Mouse (Mus musculus): ENCODE results near the gene Elovl3. TPM values are rescaled to one million over a fixed set of nuclear protein-coding genes. Genes with fewer than 3 reads are reported as not detected.
"Not testable (repeated sequence)": the region's sequence is repeated elsewhere in the genome, so short reads cannot be mapped to it uniquely, and the experiment has no call there.

The Elovl3 gene
- total RNA-seq, 4 experiments from 2014 or later, result not detected

GRCm38 (mm10) chr19:46135789-46136638, 4.3 kb downstream of the Elovl3 start:
- DNase-seq (ENCODE audit: low spot score in 2 of 2), result peak; percentile 67 to 87

- DNase-seq (ENCODE audit: low spot score in 2 of 2), result peak in 1 of 2 experiments; percentile 24
Measured at GRCm38 (mm10) chr19:46136639-46137580, 5.2 kb downstream of the Elovl3 start.

DNA sequence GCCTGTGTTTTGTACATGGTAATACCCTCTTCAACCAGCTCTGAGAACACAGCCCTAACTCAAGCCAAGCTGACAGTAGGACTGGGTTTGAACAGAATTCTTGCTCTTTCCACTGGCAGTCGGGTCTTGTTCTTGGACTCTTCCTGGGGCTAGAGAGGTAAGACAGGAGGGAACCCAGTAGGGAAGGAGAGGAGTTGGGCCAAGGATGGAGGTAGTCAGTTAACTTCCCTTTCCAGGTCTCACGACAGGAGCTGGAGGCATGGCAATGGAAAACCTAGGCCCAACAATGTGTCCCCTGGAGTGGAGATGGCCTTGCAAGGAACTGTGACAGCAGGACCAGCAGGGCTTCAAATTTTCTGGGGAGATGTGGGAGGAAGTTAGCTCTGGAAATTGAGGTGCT, 8.6 kb downstream of the Elovl3 start:
- no peak for DNase-seq (ENCODE audit: low spot score in 2 of 2)

GRCm38 (mm10) chr19:46141091-46141490, 9.4 kb downstream of the Elovl3 start:
- no peak for DNase-seq (ENCODE audit: low spot score in 2 of 2)

- DNase-seq (ENCODE audit: low spot score in 2 of 2), result peak; percentile 38 to 47
Measured at GRCm38 (mm10) chr19:46147511-46148371, 16.0 kb downstream of the Elovl3 start, which contains the start of gene Pitx3. Gene Pitx3, minus strand, starts transcription at chr19:46148326.

- peak; percentile 83 to 89 for DNase-seq (ENCODE audit: low spot score in 2 of 2)
Measured at GRCm38 (mm10) chr19:46148372-46148760, 16.7 kb downstream of the Elovl3 start.

DNA sequence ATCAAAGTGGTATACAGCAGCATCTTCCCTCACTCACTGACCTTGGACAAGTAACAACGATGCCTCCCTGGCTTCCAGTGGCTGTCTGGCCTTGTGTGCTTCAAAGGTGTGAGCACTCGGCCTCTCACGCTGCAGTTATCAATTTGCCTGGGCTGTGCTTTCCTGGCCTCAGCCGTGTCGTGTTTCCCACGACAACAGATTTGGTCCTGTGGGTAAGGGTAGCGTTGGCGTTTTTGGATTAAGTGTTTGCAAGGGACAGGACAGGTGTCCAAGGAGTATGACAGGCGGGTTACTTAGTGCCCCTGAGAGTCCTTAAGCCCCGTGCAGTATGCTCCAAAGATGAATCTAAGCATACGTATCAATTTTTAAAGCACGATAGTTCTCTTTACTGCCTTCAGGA, 17.4 kb downstream of the Elovl3 start:
- DNase-seq (ENCODE audit: low spot score in 2 of 2), result no peak

- peak; percentile 92 to 93 for DNase-seq (ENCODE audit: low spot score in 2 of 2)
Measured at GRCm38 (mm10) chr19:46152127-46152803, 20.6 kb downstream of the Elovl3 start, which contains the start of gene Gbf1. Gene Gbf1, plus strand, starts transcription at chr19:46152509.

DNA sequence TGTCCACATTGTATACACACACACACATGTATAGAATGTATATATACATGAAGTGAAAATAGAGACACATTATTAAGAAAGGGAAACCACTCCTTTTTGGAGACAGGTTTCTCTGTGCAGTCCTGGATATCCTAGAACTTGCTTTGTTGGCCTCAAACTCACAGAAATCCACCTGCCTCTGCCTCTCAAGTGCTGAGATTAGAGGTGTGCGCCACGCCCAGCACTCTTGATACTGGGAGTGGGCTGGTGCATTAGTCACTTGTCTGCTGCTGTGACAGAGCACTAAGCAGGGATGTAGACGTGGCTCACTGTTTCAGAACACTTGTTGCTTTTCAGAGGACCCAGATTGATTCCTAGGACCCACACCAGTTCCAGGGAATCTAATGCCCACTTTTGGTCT, 34.3 kb downstream of the Elovl3 start:
- DNase-seq (ENCODE audit: low spot score in 2 of 2), result no peak

DNA sequence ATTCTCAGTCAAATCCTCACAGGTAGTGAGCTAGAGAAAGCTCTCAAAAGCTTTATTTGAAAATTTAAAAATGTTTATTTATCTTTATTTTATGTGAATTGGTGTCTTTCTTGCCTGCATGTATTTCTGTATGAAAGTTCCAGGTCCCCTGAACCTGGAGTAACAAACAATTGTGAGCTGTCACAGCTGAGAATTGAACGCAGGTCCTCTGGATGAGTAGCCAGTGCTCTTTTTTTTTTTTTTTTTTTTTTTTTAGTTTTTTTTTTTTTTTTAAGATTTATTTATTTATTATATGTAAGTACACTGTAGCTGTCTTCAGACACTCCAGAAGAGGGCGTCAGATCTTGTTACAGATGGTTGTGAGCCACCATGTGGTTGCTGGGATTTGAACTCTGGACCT, 35.5 kb downstream of the Elovl3 start:
- DNase-seq (ENCODE audit: low spot score in 2 of 2), result not testable (repeated sequence)

DNA sequence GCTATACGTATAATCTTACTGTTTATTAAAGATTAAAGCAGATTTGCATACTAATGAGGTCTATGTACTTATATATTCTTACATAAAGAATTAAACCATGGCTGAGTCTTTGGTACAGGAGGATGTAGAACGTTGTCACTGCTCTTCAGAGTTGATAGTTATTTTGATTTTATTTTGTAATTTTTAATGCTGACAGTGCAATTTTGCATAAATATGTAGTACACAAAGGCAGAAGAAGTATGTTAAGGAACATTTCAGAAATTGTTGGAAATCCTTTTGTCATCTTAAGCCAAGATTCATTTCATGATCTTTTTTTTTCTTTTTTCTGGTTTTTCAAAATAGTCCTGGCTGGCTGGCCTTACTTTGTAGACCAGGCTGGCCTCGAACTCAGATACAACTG, 37.7 kb downstream of the Elovl3 start:
- DNase-seq (ENCODE audit: low spot score in 2 of 2), result no peak

- no peak for DNase-seq (ENCODE audit: low spot score in 2 of 2)
Measured at GRCm38 (mm10) chr19:46169913-46170312, 38.2 kb downstream of the Elovl3 start.

GRCm38 (mm10) chr19:46172541-46172940, 40.8 kb downstream of the Elovl3 start:
- DNase-seq (ENCODE audit: low spot score in 2 of 2), result no peak

DNA sequence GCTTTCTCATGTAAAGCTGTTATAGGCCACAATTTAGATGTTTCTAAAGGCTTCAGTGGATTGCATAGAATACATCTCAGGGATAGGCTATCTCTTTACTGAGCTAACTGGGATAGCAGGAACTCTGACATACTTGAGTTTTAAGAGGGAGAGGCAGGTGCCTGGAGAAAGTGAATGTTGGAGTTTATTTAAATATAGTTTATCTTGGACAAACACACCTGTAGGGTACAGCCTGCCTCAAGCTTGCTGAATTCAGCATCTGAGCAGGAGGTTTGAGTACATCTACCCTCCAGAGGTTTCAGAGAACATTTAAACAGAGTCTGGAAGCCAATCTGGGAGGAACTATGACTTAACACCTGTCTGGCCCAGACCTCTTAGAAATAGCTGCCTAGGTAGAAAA, 43.5 kb downstream of the Elovl3 start:
- DNase-seq (ENCODE audit: low spot score in 2 of 2), result no peak

DNA sequence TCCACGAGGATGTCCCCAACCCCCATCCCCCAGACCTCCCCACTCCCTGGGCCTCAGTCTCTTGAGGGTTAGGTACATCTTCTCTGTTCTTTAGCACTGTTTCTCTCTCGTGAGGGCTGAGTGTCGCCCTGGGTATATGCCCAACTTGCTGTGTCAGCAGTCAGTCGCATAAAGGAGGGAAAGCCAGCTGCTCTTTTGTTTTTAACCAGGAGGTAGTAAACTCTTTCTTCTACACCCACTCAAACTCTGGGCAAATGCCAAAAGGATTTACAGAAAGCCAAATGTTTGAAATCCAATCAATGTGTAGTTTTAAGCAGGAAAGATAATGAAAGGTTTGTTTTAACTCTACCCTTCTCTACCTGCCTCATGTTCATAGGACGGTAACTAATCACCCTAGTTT, 45.3 kb downstream of the Elovl3 start:
- no peak for DNase-seq (ENCODE audit: low spot score in 2 of 2)

DNA sequence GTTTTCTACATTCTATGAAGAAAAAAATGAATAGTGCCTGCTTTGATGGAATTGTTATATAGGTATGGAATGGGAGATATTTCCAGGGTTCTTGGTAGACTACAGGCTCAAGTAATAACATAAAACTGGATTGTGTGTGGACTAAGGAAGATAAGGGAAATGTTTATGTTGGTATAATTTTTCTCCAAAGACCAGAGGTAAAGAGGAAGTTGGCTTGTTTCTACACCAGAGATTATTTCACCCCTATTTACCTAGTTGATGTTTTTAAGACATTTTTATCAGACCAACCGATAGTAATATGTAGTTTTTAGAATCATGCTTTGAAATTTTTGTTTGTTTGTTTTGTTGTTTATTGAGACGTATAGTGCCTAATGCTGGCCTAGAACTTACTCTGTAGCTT, 48.6 kb downstream of the Elovl3 start:
- no peak for DNase-seq (ENCODE audit: low spot score in 2 of 2)

DNA sequence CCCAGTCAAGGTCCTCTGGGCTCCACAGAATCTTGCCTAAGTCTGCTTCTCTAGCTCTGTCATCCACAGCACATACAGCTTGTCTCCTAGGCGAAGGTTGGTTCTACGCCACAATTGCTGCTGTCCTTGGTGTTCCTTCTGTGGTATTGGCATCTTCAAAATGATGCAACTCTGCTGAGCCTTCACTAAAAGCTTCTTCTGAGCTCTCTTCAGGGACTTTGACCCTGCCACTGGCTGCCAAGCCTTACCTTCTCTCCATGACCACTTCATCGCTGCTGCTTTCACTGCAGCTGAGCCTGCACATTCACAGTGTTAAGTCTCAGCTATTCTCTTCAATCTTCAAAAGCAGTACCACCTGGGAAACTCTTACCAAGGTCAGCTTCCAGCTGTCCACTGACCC, 50.5 kb downstream of the Elovl3 start:
- DNase-seq (ENCODE audit: low spot score in 2 of 2), result no peak

All from gastrocnemius, adult 8-10 months (tissue).